ENCODE assay signal across 8 mouse cellular contexts in genomic region chr8:95142075-95142831, GRCm38 (mm10).
DNase-seq lines count a peak whose midpoint lies in the region; ATAC-seq and TF ChIP-seq lines count a peak whose summit lies in the region.

No protein-coding gene starts in this region.

- peak overlapping the region; percentile 42; the same call in 1 of the 2 replicates for H3K27ac ChIP-seq in forebrain, embryonic 12.5 days
- peak overlapping the region; percentile 86 for H3K27ac ChIP-seq in heart, postnatal 0 days (ENCODE audit: low read depth)
- H3K27ac ChIP-seq in liver, embryonic 14.5 days: no peak overlapping the region
- no peak overlapping the region for H3K27ac ChIP-seq in neural tube, embryonic 11.5 days (ENCODE audit: low read depth, low read length)

- peaks cover 42% of the 10 kb centered on the region for H3K4me1 ChIP-seq in forebrain, embryonic 12.5 days
- H3K4me1 ChIP-seq in heart, postnatal 0 days (ENCODE audit: control insufficient read depth, insufficient read depth): peaks cover 44% of the 10 kb centered on the region
- peaks cover 0 to 15% of the 10 kb centered on the region in 2 experiments; a peak in 1 of 4 replicates for H3K4me1 ChIP-seq in liver, embryonic 14.5 days (replicated peaks; ENCODE audit: control insufficient read depth in 2 of 2, insufficient read depth in 2 of 2, low read length in 1 of 2)
- peaks cover 11% of the 10 kb centered on the region; the same call in 1 of the 2 replicates for H3K4me1 ChIP-seq in neural tube, embryonic 11.5 days (ENCODE audit: control insufficient read depth, insufficient read depth, low read length)

- peak; percentile 49 for ATAC-seq in CD4-positive, CD25-positive, alpha-beta regulatory T cell, adult 4 months
- ATAC-seq in forebrain, embryonic 12.5 days (ENCODE audit: low FRiP score): peak; percentile 82
- peak; percentile 59 for ATAC-seq in heart, postnatal 0 days (ENCODE audit: insufficient read depth, low read depth)
- peak; percentile 36 for ATAC-seq in liver, embryonic 14.5 days (ENCODE audit: insufficient read depth)
- peak; percentile 86 for ATAC-seq in neural tube, embryonic 11.5 days (ENCODE audit: insufficient read depth, low FRiP score, low TSS enrichment)

- H3K27me3 ChIP-seq in forebrain, embryonic 12.5 days: peaks cover 63% of the 10 kb centered on the region
- H3K27me3 ChIP-seq in heart, postnatal 0 days (ENCODE audit: control insufficient read depth, insufficient read depth, low read length): 0 out of 2 replicates have a peak, but pooled peaks cover 5% of the 10 kb centered on the region
- peaks cover 27% of the 10 kb centered on the region for H3K27me3 ChIP-seq in liver, embryonic 14.5 days (ENCODE audit: control insufficient read depth, insufficient read depth, low read length)
- H3K27me3 ChIP-seq in neural tube, embryonic 11.5 days (ENCODE audit: control insufficient read depth, insufficient read depth, low read length): peaks cover 13% of the 10 kb centered on the region

- no peak for TF ChIP-seq CTCF in heart, postnatal 0 days (IDR thresholded peaks at IDR 0.05; ENCODE audit: low read depth)
- no peak for TF ChIP-seq CTCF in liver, embryonic 14.5 days (IDR thresholded peaks at IDR 0.05; ENCODE audit: low read depth)

- peak overlapping the region; percentile 67 for H3K4me3 ChIP-seq in forebrain, embryonic 12.5 days (replicated peaks)
- H3K4me3 ChIP-seq in heart, postnatal 0 days (ENCODE audit: low read depth, low read length): peak overlapping the region; percentile 61
- peak overlapping the region; percentile 51 to 52 for H3K4me3 ChIP-seq in liver, embryonic 14.5 days (ENCODE audit: insufficient read depth in 1 of 2, low read depth in 2 of 2, low read length in 2 of 2)
- H3K4me3 ChIP-seq in neural tube, embryonic 11.5 days (ENCODE audit: low read depth, low read length): peak overlapping the region; percentile 68

- WGBS in forebrain, embryonic 12.5 days: under 1% methylated on average over 58 of the region's 66 CpGs
- 2% methylated on average over 49 of the region's 66 CpGs for WGBS in heart, postnatal 0 days
- 2% methylated on average over 54 of the region's 66 CpGs for WGBS in liver, embryonic 14.5 days (ENCODE audit: insufficient replicate concordance)
- under 1% methylated on average over 56 of the region's 66 CpGs for WGBS in neural tube, embryonic 11.5 days

- no peaks in the 10 kb centered on the region for H3K36me3 ChIP-seq in forebrain, embryonic 12.5 days (replicated peaks)
- peaks cover 4% of the 10 kb centered on the region; the same call in 1 of the 2 replicates for H3K36me3 ChIP-seq in heart, postnatal 0 days (replicated peaks; ENCODE audit: control insufficient read depth, insufficient read depth, low read length)
- no peaks in the 10 kb centered on the region for H3K36me3 ChIP-seq in liver, embryonic 14.5 days (replicated peaks; ENCODE audit: control insufficient read depth, insufficient read depth, low read depth)
- no peaks in the 10 kb centered on the region for H3K36me3 ChIP-seq in neural tube, embryonic 11.5 days (ENCODE audit: control insufficient read depth, insufficient read depth, low read length)

- peak; percentile 80 for DNase-seq in brain, embryonic 18.5 days (ENCODE audit: low read depth, low spot score)
- DNase-seq in heart, postnatal 0 days (ENCODE audit: low spot score): peak; percentile 47
- DNase-seq in kidney, postnatal 36 days: peak; percentile 87 to 91
- no peak for DNase-seq in liver, embryonic 14.5 days (ENCODE audit: low read depth in 3 of 3, low spot score in 3 of 3)
- DNase-seq in neural tube, embryonic 11.5 days (ENCODE audit: low spot score): peak; percentile 69
- peak; percentile 84 for DNase-seq in testis, postnatal 10 days (ENCODE audit: low spot score)

- no peaks in the 10 kb centered on the region for H3K9me3 ChIP-seq in forebrain, embryonic 12.5 days
- H3K9me3 ChIP-seq in heart, postnatal 0 days (replicated peaks; ENCODE audit: control insufficient read depth, low read length): no peaks in the 10 kb centered on the region
- H3K9me3 ChIP-seq in liver, embryonic 14.5 days (ENCODE audit: control insufficient read depth, low read length): no peaks in the 10 kb centered on the region
- no peaks in the 10 kb centered on the region for H3K9me3 ChIP-seq in neural tube, embryonic 11.5 days (ENCODE audit: control insufficient read depth, low read length)

- TF ChIP-seq EP300 in heart, postnatal 0 days (IDR thresholded peaks at IDR 0.05; ENCODE audit: low read depth): no peak
- no peak for TF ChIP-seq EP300 in liver, embryonic 14.5 days (IDR thresholded peaks at IDR 0.05; ENCODE audit: low read depth)

- peak overlapping the region; percentile 99 for H3K4me2 ChIP-seq in forebrain, embryonic 12.5 days
- H3K4me2 ChIP-seq in heart, postnatal 0 days (ENCODE audit: low read depth, low read length): peak overlapping the region; percentile 73
- H3K4me2 ChIP-seq in liver, embryonic 14.5 days (ENCODE audit: low read depth): peak overlapping the region; percentile 54
- H3K4me2 ChIP-seq in neural tube, embryonic 11.5 days (ENCODE audit: low read depth): peak overlapping the region; percentile 97

- H3K9ac ChIP-seq in forebrain, embryonic 12.5 days: peak overlapping the region; percentile 78
- peak overlapping the region; percentile 89 for H3K9ac ChIP-seq in heart, postnatal 0 days (replicated peaks; ENCODE audit: low read depth, low read length)
- peak overlapping the region; percentile 27; the same call in 1 of the 2 replicates for H3K9ac ChIP-seq in liver, embryonic 14.5 days (replicated peaks)
- peak overlapping the region; percentile 77 for H3K9ac ChIP-seq in neural tube, embryonic 11.5 days (ENCODE audit: low read length)

Comparison
In these comparisons a context has a peak if more than half of its experiments do, and no peak if none do; other contexts are left out.
1. ATAC-seq: peak in every context shown above with its lines; median percentile 86 in neural tube, embryonic 11.5 days; 82 in forebrain, embryonic 12.5 days; 59 in heart, postnatal 0 days; 49 in CD4-positive, CD25-positive, alpha-beta regulatory T cell, adult 4 months; 36 in liver, embryonic 14.5 days.
2. DNase-seq: peak in brain, embryonic 18.5 days (single experiment), heart, postnatal 0 days (single experiment), kidney, postnatal 36 days (2 of 2), neural tube, embryonic 11.5 days (single experiment) and testis, postnatal 10 days (single experiment); none in liver, embryonic 14.5 days (0 of 3).
3. H3K27ac ChIP-seq: peak in forebrain, embryonic 12.5 days (single experiment) and heart, postnatal 0 days (single experiment); none in liver, embryonic 14.5 days (single experiment) and neural tube, embryonic 11.5 days (single experiment).
4. H3K9ac ChIP-seq: peak in every context shown above with its lines; median percentile 89 in heart, postnatal 0 days; 78 in forebrain, embryonic 12.5 days; 77 in neural tube, embryonic 11.5 days; 27 in liver, embryonic 14.5 days.
5. Peak in every context shown above with its lines, with median percentiles within 50 percentile points of each other: H3K4me2 ChIP-seq and H3K4me3 ChIP-seq.